Mouse (Mus musculus) C2C12 (cell line): Measurements from ENCODE around the gene Stoml3.

Source experiments
- CEBPB ChIP-seq: IDR thresholded peaks from one replicate; pipeline ENCODE4 v1.6.1; 2011; ENCODE audit warnings: low read depth, mild to moderate bottlenecking, control low read depth, moderate library complexity
- CTCF ChIP-seq: IDR thresholded peaks from one replicate; pipeline ENCODE4 v1.5.1; 2011; ENCODE audit not compliant: control insufficient read depth, insufficient read depth, insufficient read length
- MAX ChIP-seq: IDR thresholded peaks from one replicate; pipeline ENCODE4 v1.6.1; 2011; ENCODE audit warnings: mild to moderate bottlenecking, control low read depth
- MYOD1 ChIP-seq: IDR thresholded peaks from one replicate; pipeline ENCODE4 v1.6.1; 2011; ENCODE audit warnings: low read depth; ENCODE audit not compliant: control insufficient read depth, insufficient read length
- MYOG ChIP-seq: IDR thresholded peaks from one replicate; pipeline ENCODE4 v1.6.1; 2011; ENCODE audit not compliant: control insufficient read depth, insufficient read length; ENCODE audit errors: extremely low read depth

DNA sequence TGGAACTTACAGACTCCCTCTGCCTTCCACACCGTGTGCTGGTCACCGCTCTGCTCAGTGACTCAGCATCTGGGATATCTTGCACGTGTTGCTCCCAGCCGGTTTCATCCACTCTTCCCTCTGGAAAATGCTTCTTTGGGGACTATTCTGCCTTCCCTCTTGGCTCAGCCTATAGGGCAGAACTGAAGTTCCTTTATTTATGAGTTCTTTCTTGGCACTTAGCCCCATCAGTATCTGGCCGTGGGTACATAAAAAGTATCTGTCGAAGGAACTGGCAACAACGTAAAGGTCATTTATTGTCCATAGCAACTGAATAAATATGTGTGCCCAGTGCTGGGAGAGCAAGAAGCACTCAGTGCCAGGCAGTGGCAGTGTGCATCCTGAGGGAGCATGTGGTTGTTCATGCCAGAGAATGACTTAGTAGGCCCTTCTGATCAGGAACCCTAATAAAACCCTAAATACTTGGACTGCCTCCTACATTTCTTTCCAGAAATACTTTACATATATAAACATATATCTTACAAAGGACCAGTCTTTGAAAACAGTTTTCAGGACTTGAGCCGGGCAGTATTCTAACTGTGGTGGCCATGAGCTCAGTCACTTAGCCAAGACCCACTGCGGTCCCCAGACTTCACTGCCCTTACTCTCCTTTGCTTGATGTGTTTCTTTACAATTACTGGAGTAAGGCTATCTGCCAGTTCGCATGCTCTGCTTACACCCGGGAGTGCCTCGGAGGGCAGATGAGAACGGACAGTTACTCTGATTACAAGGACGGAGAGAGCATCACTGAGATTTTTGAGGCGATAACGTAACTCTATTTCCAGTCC is 69.1 kb downstream of the Stoml3 start:
- no peak for TF ChIP-seq CTCF
- TF ChIP-seq MYOG: no peak
- TF ChIP-seq MAX: no peak
- no peak for TF ChIP-seq MYOD1
- no peak for TF ChIP-seq CEBPB
